Mouse (Mus musculus) adrenal gland, postnatal 36 days (tissue): ENCODE data around the gene Hoxa4. TPM values are rescaled to one million over a fixed set of nuclear protein-coding genes. Genes with fewer than 3 reads are reported as not detected.

ENCODE experiments used
- DNase-seq, 2 experiments: peaks; one replicate each; pipeline ENCODE4 v3.0.0; 2021; ENCODE audit warnings: mixed read lengths in 1 of 2
- total RNA-seq, 2 experiments: library from RNA; stranded (reverse); gene quantifications; 2 replicates each; pipeline ENCODE4 v1.2.3; 2021

The Hoxa4 gene
- total RNA-seq, 2 experiments from 2014 or later = 2.6 to 3.1 TPM

- no peak for DNase-seq
These were observed 37.2 kb upstream of the Hoxa4 start for GRCm38 (mm10) chr6:52228475-52229465.

- DNase-seq = no peak
These were observed 36.1 kb upstream of the Hoxa4 start for GRCm38 (mm10) chr6:52227470-52228222.

- peak in 1 of 2 experiments; percentile 51 for DNase-seq
These were observed 35.2 kb upstream of the Hoxa4 start for GRCm38 (mm10) chr6:52226569-52227257.

DNA sequence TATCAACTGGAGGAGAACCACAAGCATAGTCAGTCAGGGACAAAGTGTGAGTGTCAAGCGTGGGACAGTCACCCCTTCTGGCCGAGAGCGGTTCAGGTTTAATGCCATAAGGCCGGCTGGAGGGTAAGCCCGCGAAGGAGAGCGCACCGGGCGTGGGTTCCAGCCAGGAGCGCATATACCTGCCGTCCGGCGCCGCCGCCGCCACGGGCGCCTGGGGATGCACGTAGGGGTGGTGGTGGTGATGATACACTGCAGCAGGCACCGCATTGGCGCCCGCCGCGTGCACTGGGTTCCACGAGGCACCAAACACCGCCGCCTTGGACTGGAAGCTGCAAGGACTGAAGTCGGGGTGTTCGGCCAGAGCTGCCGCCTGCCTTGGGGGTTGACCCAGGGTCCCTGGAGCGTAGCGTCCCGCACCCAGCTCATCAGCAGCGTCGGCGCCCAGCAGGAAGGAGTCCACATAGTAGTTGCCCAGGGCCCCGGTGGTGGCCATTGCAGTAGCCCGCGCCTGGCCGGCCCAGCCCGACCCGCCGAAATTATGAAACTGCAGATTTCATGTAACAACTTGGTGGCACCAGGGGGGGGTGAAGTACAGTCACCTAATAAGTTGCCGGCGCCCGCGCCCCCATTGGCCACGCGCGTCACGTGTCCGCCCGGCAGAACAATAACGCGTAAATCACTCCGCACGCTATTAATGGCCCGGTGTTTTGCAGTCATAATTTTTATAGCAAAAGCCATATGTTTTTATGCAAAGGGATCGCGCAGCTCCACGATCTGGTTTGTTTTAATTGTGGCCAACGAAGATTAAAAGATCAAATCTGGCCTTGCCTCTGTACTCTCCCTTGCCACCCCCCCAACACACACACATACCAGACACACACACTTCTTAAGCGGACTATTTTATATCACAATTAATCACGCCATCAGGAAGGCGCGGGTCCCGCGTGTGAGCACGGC is 34.3 kb upstream of the Hoxa4 start:
- peak in 1 of 2 experiments; percentile 64 for DNase-seq

GRCm38 (mm10) chr6:52224895-52225611 is 33.5 kb upstream of the Hoxa4 start:
- no peak for DNase-seq

- no peak for DNase-seq
These were observed 32.6 kb upstream of the Hoxa4 start for GRCm38 (mm10) chr6:52223939-52224760.

GRCm38 (mm10) chr6:52222729-52223128 is 31.2 kb upstream of the Hoxa4 start:
- no peak for DNase-seq

GRCm38 (mm10) chr6:52221993-52222685 is 30.6 kb upstream of the Hoxa4 start:
- DNase-seq = no peak

DNA sequence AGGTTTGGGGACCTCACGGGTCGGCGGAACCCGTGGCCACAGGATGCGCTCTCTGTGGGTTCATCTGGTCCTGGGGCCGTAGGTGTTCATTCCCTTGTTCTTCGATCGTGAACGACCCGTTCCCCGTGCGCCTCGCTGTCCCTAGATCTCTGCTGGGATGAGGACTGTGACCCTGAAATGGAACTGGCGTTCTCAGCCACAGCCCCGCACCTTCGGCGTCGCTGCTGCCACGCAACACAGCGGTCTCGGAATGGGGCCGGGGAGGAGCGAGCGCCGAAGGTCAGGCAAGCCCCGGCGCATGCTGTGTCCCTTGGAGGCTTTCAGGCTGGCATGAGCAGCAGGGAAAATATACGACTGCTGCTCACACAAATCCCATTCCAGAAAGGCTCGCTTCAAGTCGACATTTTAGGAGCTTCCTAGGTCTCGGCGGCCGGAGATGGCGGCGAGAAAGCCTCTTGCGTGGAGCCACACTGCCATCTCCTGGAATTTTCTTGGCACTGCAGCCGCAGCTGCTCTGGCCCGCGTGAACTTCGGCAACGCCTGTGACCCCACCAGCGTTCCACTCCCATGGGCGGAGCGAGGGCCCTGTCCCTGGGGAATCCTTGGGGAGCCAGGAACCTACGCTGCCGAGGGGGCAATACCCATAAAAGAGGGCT is 29.9 kb upstream of the Hoxa4 start, which contains the start of gene Hoxa7:
Gene Hoxa7 (minus strand): TSS at position 518 of the 656 bp plus-strand sequence.
- DNase-seq = peak; percentile 88 to 92

- no peak for DNase-seq
These were observed 29.3 kb upstream of the Hoxa4 start for GRCm38 (mm10) chr6:52220865-52221310.

DNA sequence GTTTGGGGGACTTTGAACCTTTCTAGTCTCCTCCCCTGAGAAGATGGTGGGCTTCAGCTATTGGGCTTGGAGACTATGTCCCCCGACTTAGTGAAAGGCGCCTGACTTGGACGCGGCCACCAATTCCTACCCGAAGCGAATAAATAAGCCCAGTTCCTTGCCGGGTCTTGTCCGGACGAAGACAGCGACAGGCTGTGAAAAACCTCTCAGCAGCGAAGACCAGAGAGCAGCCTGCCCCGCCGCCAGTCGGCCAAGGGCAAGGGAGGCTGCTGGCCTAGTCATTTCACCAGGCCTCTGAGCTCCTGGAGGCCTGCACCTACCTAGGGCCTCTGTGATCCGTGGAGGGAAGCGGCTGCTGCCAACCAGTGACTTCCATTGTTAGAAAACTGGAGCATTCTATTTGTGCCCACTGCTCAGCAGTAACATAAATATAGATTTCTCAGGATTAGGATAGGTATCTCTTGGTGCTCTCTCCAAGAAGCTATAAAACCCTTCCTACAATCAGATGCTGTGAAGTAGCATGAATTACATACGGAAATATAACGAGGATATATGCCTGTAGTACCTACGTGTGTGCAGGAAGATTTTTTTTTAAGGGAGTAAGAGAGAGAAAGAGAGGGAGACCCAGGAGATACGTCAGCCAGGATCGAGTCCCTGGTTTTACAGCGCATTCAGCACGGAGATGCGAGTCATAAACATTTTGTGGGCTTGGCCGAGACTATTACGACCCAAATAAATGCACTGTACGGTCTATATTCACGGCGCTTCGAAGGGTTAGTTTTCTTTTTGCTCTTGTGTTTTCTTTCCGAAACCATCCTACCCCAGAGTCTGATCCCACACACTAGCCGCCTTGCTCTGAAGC is 28.7 kb upstream of the Hoxa4 start:
- no peak for DNase-seq

GRCm38 (mm10) chr6:52219234-52219942 is 27.8 kb upstream of the Hoxa4 start:
- DNase-seq = no peak

- DNase-seq = no peak
These were observed 27.2 kb upstream of the Hoxa4 start for GRCm38 (mm10) chr6:52218643-52219215.

- no peak for DNase-seq
These were observed 26.5 kb upstream of the Hoxa4 start for GRCm38 (mm10) chr6:52217895-52218642.

- peak; percentile 90 to 92 for DNase-seq
These were observed 25.9 kb upstream of the Hoxa4 start for GRCm38 (mm10) chr6:52217459-52217768.
